Mouse (Mus musculus): ENCODE results near the gene Card19. TPM values are rescaled to one million over a fixed set of nuclear protein-coding genes. Genes with fewer than 3 reads are reported as not detected.

Gene Card19
- total RNA-seq, 1 experiment, result 16.9 TPM

- Histone ChIP-seq H3K9me3 (ENCODE audit: control insufficient read depth, insufficient read depth, low read depth, low read length) (no peaks in the 10 kb centered on the region), H3K4me3 (ENCODE audit: insufficient read depth in 1 of 2, low read depth in 1 of 2, low read length in 2 of 2, poor library complexity in 1 of 2, severe bottlenecking in 1 of 2) (no peak overlapping the region), H3K27ac (ENCODE audit: insufficient read depth, low read depth, low read length, poor library complexity, severe bottlenecking) (no peak overlapping the region), H3K36me3 (ENCODE audit: control insufficient read depth, insufficient read depth, low read length, poor library complexity, severe bottlenecking) (no peaks in the 10 kb centered on the region), H3K4me1 (ENCODE audit: control insufficient read depth in 2 of 2, insufficient read depth in 2 of 2, low read length in 2 of 2, poor library complexity in 1 of 2) (peaks cover 0 to 5% of the 10 kb centered on the region in 2 experiments; a peak in 1 of 4 replicates), H3K9ac (ENCODE audit: insufficient read depth, low read depth, low read length, poor library complexity, severe bottlenecking) (no peak overlapping the region)
- in situ Hi-C loops (cut with MboI; ENCODE audit: low sequenced_read_pairs in 2 of 2, unreplicated experiment in 2 of 2), result no loop called here
- no peak for DNase-seq (ENCODE audit: low read depth, low spot score)
- TF ChIP-seq HCFC1 (IDR thresholded peaks at IDR 0.05; ENCODE audit: borderline replicate concordance, insufficient read depth, low read length) (no peak), MAFK (IDR thresholded peaks at IDR 0.05; ENCODE audit: insufficient read depth, low read depth, low read length) (no peak), ZNF384 (IDR thresholded peaks at IDR 0.05; ENCODE audit: low read depth, low read length) (no peak), ZC3H11A (IDR thresholded peaks at IDR 0.05; ENCODE audit: borderline replicate concordance, low read depth, low read length) (no peak), CHD2 (IDR thresholded peaks at IDR 0.05; ENCODE audit: low read depth, low read length) (no peak)
Observed at GRCm38 (mm10) chr13:49178839-49179585, 36.8 kb downstream of the Card19 start.

GRCm38 (mm10) chr13:49175509-49175908, 40.3 kb downstream of the Card19 start:
- no peak for TF ChIP-seq ZC3H11A (IDR thresholded peaks at IDR 0.05; ENCODE audit: borderline replicate concordance, low read depth, low read length)
- TF ChIP-seq MAFK (IDR thresholded peaks at IDR 0.05; ENCODE audit: insufficient read depth, low read depth, low read length), result no peak
- TF ChIP-seq HCFC1 (IDR thresholded peaks at IDR 0.05; ENCODE audit: borderline replicate concordance, insufficient read depth, low read length), result no peak
- TF ChIP-seq CHD2 (IDR thresholded peaks at IDR 0.05; ENCODE audit: low read depth, low read length), result no peak
- no peak for TF ChIP-seq ZNF384 (IDR thresholded peaks at IDR 0.05; ENCODE audit: low read depth, low read length)
- no peak for DNase-seq (ENCODE audit: low read depth, low spot score)
- in situ Hi-C loops (cut with MboI; ENCODE audit: low sequenced_read_pairs in 2 of 2, unreplicated experiment in 2 of 2), result no loop called here
- H3K27ac ChIP-seq (ENCODE audit: insufficient read depth, low read depth, low read length, poor library complexity, severe bottlenecking), result no peak overlapping the region
- no peak overlapping the region for H3K9ac ChIP-seq (ENCODE audit: insufficient read depth, low read depth, low read length, poor library complexity, severe bottlenecking)
- no peaks in the 10 kb centered on the region for H3K36me3 ChIP-seq (ENCODE audit: control insufficient read depth, insufficient read depth, low read length, poor library complexity, severe bottlenecking)
- no peak overlapping the region for H3K4me3 ChIP-seq (ENCODE audit: insufficient read depth in 1 of 2, low read depth in 1 of 2, low read length in 2 of 2, poor library complexity in 1 of 2, severe bottlenecking in 1 of 2)
- H3K9me3 ChIP-seq (ENCODE audit: control insufficient read depth, insufficient read depth, low read depth, low read length), result no peaks in the 10 kb centered on the region
- H3K4me1 ChIP-seq (ENCODE audit: control insufficient read depth in 2 of 2, insufficient read depth in 2 of 2, low read length in 2 of 2, poor library complexity in 1 of 2), result peaks cover 2% of the 10 kb centered on the region in 2 experiments; a peak in 1 of 4 replicates

DNA sequence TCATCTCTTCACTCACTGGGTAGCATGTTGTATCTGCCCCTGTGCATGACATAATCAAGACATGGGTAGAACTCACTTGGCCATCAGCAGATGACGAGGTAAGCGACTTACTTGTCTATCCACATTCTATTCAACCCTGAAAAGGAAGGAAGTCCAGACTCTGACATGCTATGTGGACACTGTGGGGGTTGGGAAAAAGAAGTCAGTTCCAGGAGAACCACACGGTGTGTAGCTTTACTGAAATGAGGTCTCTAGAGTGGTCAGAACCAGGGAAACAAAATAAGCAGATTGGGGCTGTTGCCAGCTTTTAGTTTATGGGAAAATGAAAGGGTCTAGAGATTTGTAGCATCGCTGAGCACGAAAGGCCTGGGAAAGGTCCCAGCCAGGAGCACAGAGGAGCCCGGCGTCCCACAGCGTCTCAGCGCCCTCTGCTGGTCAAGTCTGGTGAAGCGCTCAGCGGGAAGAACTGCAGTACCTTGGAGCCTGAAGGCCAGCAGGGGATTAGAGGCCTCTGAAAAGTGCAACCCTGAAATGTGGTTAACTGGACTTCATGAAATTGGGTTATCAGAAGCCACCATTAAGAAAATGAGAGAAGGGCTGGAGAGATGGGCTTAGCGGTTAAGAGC, 42.8 kb downstream of the Card19 start:
- no peak for TF ChIP-seq ZNF384 (IDR thresholded peaks at IDR 0.05; ENCODE audit: low read depth, low read length)
- peak; percentile 68; the same call in 1 of the 2 replicates for TF ChIP-seq ZC3H11A (IDR thresholded peaks at IDR 0.05; ENCODE audit: borderline replicate concordance, low read depth, low read length)
- TF ChIP-seq CHD2 (IDR thresholded peaks at IDR 0.05; ENCODE audit: low read depth, low read length), result no peak
- no peak for TF ChIP-seq HCFC1 (IDR thresholded peaks at IDR 0.05; ENCODE audit: borderline replicate concordance, insufficient read depth, low read length)
- no peak for TF ChIP-seq MAFK (IDR thresholded peaks at IDR 0.05; ENCODE audit: insufficient read depth, low read depth, low read length)
- Histone ChIP-seq H3K4me1 (ENCODE audit: control insufficient read depth in 2 of 2, insufficient read depth in 2 of 2, low read length in 2 of 2, poor library complexity in 1 of 2) (0 out of 4 replicates have a peak, but pooled peaks cover 0 to 2% of the 10 kb centered on the region in 2 experiments), H3K9ac (ENCODE audit: insufficient read depth, low read depth, low read length, poor library complexity, severe bottlenecking) (no peak overlapping the region), H3K4me3 (ENCODE audit: insufficient read depth in 1 of 2, low read depth in 1 of 2, low read length in 2 of 2, poor library complexity in 1 of 2, severe bottlenecking in 1 of 2) (no peak overlapping the region), H3K9me3 (ENCODE audit: control insufficient read depth, insufficient read depth, low read depth, low read length) (no peaks in the 10 kb centered on the region), H3K36me3 (ENCODE audit: control insufficient read depth, insufficient read depth, low read length, poor library complexity, severe bottlenecking) (no peaks in the 10 kb centered on the region), H3K27ac (ENCODE audit: insufficient read depth, low read depth, low read length, poor library complexity, severe bottlenecking) (no peak overlapping the region)
- peak; percentile 81 for DNase-seq (ENCODE audit: low read depth, low spot score)
- in situ Hi-C loops (cut with MboI; ENCODE audit: low sequenced_read_pairs in 2 of 2, unreplicated experiment in 2 of 2), result loop anchor here in 1 of 2 experiments (25.0 kb wide), 1 partner anchor 511 kb away; the partner anchor contains the start of gene Barx1

GRCm38 (mm10) chr13:49172335-49172734, 43.5 kb downstream of the Card19 start:
- Histone ChIP-seq H3K36me3 (ENCODE audit: control insufficient read depth, insufficient read depth, low read length, poor library complexity, severe bottlenecking) (no peaks in the 10 kb centered on the region), H3K9ac (ENCODE audit: insufficient read depth, low read depth, low read length, poor library complexity, severe bottlenecking) (no peak overlapping the region), H3K4me3 (ENCODE audit: insufficient read depth in 1 of 2, low read depth in 1 of 2, low read length in 2 of 2, poor library complexity in 1 of 2, severe bottlenecking in 1 of 2) (no peak overlapping the region), H3K27ac (ENCODE audit: insufficient read depth, low read depth, low read length, poor library complexity, severe bottlenecking) (no peak overlapping the region), H3K9me3 (ENCODE audit: control insufficient read depth, insufficient read depth, low read depth, low read length) (no peaks in the 10 kb centered on the region), H3K4me1 (ENCODE audit: control insufficient read depth in 2 of 2, insufficient read depth in 2 of 2, low read length in 2 of 2, poor library complexity in 1 of 2) (0 out of 4 replicates have a peak, but pooled peaks cover 0 to 2% of the 10 kb centered on the region in 2 experiments)
- in situ Hi-C loops (cut with MboI; ENCODE audit: low sequenced_read_pairs in 2 of 2, unreplicated experiment in 2 of 2), result loop anchor here in 1 of 2 experiments (25.0 kb wide), 1 partner anchor 510 kb away; the partner anchor contains the start of gene Barx1
- TF ChIP-seq HCFC1 (IDR thresholded peaks at IDR 0.05; ENCODE audit: borderline replicate concordance, insufficient read depth, low read length), result no peak
- TF ChIP-seq ZC3H11A (IDR thresholded peaks at IDR 0.05; ENCODE audit: borderline replicate concordance, low read depth, low read length), result no peak
- TF ChIP-seq ZNF384 (IDR thresholded peaks at IDR 0.05; ENCODE audit: low read depth, low read length), result no peak
- TF ChIP-seq CHD2 (IDR thresholded peaks at IDR 0.05; ENCODE audit: low read depth, low read length), result no peak
- TF ChIP-seq MAFK (IDR thresholded peaks at IDR 0.05; ENCODE audit: insufficient read depth, low read depth, low read length), result no peak
- no peak for DNase-seq (ENCODE audit: low read depth, low spot score)

Data from ES-E14 (cell line).